Mouse (Mus musculus) heart, postnatal 14 days (tissue): ENCODE data around the gene Gm20521. TPM values are rescaled to one million over a fixed set of nuclear protein-coding genes. Genes with fewer than 3 reads are reported as not detected.
A peak's percentile ranks its signal among the peaks of the same experiment; 100 is the strongest.

Experiments
- DNase-seq, 2 experiments: peaks; one replicate each; pipeline ENCODE4 v3.0.0; 2021 to 2022
- intact Hi-C: fragments of 180-260 bp; cut with DNase I; formaldehyde crosslinking; loops from one replicate; pipeline ENCODE4 v1.15.1; 2025
- total RNA-seq, 2 experiments: library from RNA; stranded (reverse); gene quantifications; 2 replicates each; pipeline ENCODE4 v1.2.3; 2021

Gm20521 gene
- total RNA-seq, 2 experiments from 2014 or later: 4.1 to 8.1 TPM

GRCm38 (mm10) chr14:54885309-54885708 is 2.1 kb downstream of the Gm20521 start:
- intact Hi-C loops: no loop called here
- no peak for DNase-seq

GRCm38 (mm10) chr14:54892200-54892599 is 9.0 kb downstream of the Gm20521 start, which contains the start of gene Pabpn1:
Gene Pabpn1, plus strand, starts transcription at chr14:54892500.
- intact Hi-C loops: no loop called here
- no peak for DNase-seq

- DNase-seq: peak; percentile 95 to 96
- intact Hi-C loops: no loop called here
Measured at GRCm38 (mm10) chr14:54893651-54894181, 10.5 kb downstream of the Gm20521 start.

- peak; percentile 71 to 76 for DNase-seq
- intact Hi-C loops: no loop called here
Measured at GRCm38 (mm10) chr14:54894296-54895151, 11.3 kb downstream of the Gm20521 start.

- DNase-seq: no peak
- intact Hi-C loops: no loop called here
Measured at GRCm38 (mm10) chr14:54897445-54897844, 14.2 kb downstream of the Gm20521 start.

- intact Hi-C loops: loop anchor here (2.0 to 5.0 kb wide), 2 partner anchors 114 to 202 kb away; partner anchors contain the start of gene Ngdn
- peak; percentile 56 to 75 for DNase-seq
Measured at GRCm38 (mm10) chr14:54900383-54900782, 17.1 kb downstream of the Gm20521 start.

GRCm38 (mm10) chr14:54903641-54904040 is 20.4 kb downstream of the Gm20521 start:
- intact Hi-C loops: loop anchor here (5.0 kb wide), 1 partner anchor 199 kb away; no protein-coding TSS in a partner anchor
- DNase-seq: no peak

- no peak for DNase-seq
- intact Hi-C loops: no loop called here
Measured at GRCm38 (mm10) chr14:54908682-54909081, 25.4 kb downstream of the Gm20521 start.

GRCm38 (mm10) chr14:54912109-54912850 is 29.0 kb downstream of the Gm20521 start:
- intact Hi-C loops: no loop called here
- peak in 1 of 2 experiments; percentile 23 for DNase-seq

- intact Hi-C loops: no loop called here
- peak; percentile 68 to 70 for DNase-seq
Measured at GRCm38 (mm10) chr14:54912886-54913285, 29.6 kb downstream of the Gm20521 start, which contains the start of gene Slc22a17. Gene Slc22a17, minus strand, starts transcription at chr14:54913132.

- intact Hi-C loops: no loop called here
- no peak for DNase-seq
Measured at GRCm38 (mm10) chr14:54913343-54913742, 30.1 kb downstream of the Gm20521 start.

GRCm38 (mm10) chr14:54920076-54920685 is 36.9 kb downstream of the Gm20521 start:
- intact Hi-C loops: no loop called here

GRCm38 (mm10) chr14:54924641-54925348 is 41.6 kb downstream of the Gm20521 start:
- peak; percentile 69 to 70 for DNase-seq
- intact Hi-C loops: no loop called here

More at GRCm38 (mm10) chr14:54920076-54920685, 36.9 kb downstream of the Gm20521 start:
- no peak for DNase-seq

- intact Hi-C loops: no loop called here
- DNase-seq: peak; percentile 71 to 74
Measured at GRCm38 (mm10) chr14:54925349-54926342, 42.4 kb downstream of the Gm20521 start, which contains the start of gene Efs. Gene Efs, minus strand, starts transcription at chr14:54926126.

GRCm38 (mm10) chr14:54926401-54927158 is 43.3 kb downstream of the Gm20521 start:
- intact Hi-C loops: no loop called here
- peak; percentile 68 to 71 for DNase-seq

- no peak for DNase-seq
- intact Hi-C loops: no loop called here
Measured at GRCm38 (mm10) chr14:54927296-54927695, 44.1 kb downstream of the Gm20521 start.

- DNase-seq: no peak
- intact Hi-C loops: no loop called here
Measured at GRCm38 (mm10) chr14:54929801-54930200, 46.6 kb downstream of the Gm20521 start.

- intact Hi-C loops: no loop called here
- DNase-seq: no peak
Measured at GRCm38 (mm10) chr14:54930431-54930830, 47.2 kb downstream of the Gm20521 start.
